In the genomic region with DNA sequence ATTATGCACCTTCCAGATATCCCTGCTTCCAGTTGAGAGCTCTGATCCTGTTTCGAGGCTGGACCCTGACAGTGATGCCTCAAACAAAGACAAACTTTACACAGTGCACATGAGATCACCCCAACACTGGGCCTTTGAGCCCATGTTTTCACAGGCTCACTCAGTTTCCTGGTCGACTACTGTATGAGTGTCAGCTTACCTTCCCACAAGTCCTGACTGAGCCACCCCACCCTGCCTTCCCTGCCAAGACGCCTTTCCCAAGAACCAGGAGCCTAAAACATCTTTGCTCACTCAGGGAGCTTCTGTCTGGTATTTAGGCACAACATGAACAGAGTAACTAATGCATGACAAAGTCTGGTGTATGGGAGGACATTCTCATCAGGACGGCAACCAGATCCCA, we compare ENCODE assay signal across 35 mouse cellular contexts.
"Had no signal": no experiment of that assay in that cellular context is flagged by ENCODE, and none has a peak within 500 bp of the region (broad histone marks: within the 10 kb centered on the region; RNA-seq: fewer than 3 reads in every experiment).

No protein-coding gene starts in this region.

- H3K9me3 ChIP-seq: heart, embryonic 10.5 days; heart, embryonic 13.5 days; heart, embryonic 15.5 days; hindbrain, embryonic 10.5 days; hindbrain, embryonic 12.5 days; hindbrain, embryonic 13.5 days; hindbrain, embryonic 15.5 days; intestine, embryonic 15.5 days; kidney, embryonic 15.5 days had no signal

- H3K4me1 ChIP-seq: heart, embryonic 10.5 days; heart, embryonic 12.5 days; heart, embryonic 13.5 days; heart, embryonic 15.5 days; hindbrain, embryonic 10.5 days; hindbrain, embryonic 12.5 days; hindbrain, embryonic 13.5 days; hindbrain, embryonic 15.5 days; intestine, embryonic 15.5 days; kidney, embryonic 15.5 days had no signal

- H3K27ac ChIP-seq: heart, embryonic 10.5 days; heart, embryonic 13.5 days; heart, embryonic 15.5 days; hindbrain, embryonic 10.5 days; hindbrain, embryonic 12.5 days; hindbrain, embryonic 13.5 days; hindbrain, embryonic 14.5 days; hindbrain, embryonic 15.5 days; hindbrain, postnatal 0 days; intestine, embryonic 15.5 days; kidney, embryonic 15.5 days; kidney, postnatal 0 days; layer of hippocampus, adult 2 months; left cerebral cortex, adult 2 months had no signal

- H3K9ac ChIP-seq: heart, embryonic 12.5 days; heart, embryonic 13.5 days; heart, embryonic 15.5 days; hindbrain, embryonic 12.5 days; hindbrain, embryonic 13.5 days; hindbrain, embryonic 14.5 days; hindbrain, embryonic 15.5 days; intestine, embryonic 15.5 days; kidney, embryonic 15.5 days had no signal

- H3K36me3 ChIP-seq: heart, embryonic 10.5 days; heart, embryonic 12.5 days; heart, embryonic 13.5 days; heart, embryonic 15.5 days; hindbrain, embryonic 10.5 days; hindbrain, embryonic 12.5 days; hindbrain, embryonic 13.5 days; hindbrain, embryonic 15.5 days; intestine, embryonic 15.5 days; kidney, embryonic 15.5 days had no signal

- ATAC-seq: hindbrain, embryonic 16.5 days; hindbrain, postnatal 0 days; inflammation-experienced regulatory T-cells, adult 6 months; intestine, embryonic 15.5 days; intestine, embryonic 16.5 days; intestine, postnatal 0 days had no signal

- H3K4me2 ChIP-seq: heart, embryonic 12.5 days; heart, embryonic 13.5 days; heart, embryonic 15.5 days; hindbrain, embryonic 12.5 days; hindbrain, embryonic 13.5 days; hindbrain, embryonic 14.5 days; hindbrain, embryonic 15.5 days; intestine, embryonic 15.5 days; kidney, embryonic 15.5 days had no signal

- H3K27me3 ChIP-seq: heart, embryonic 12.5 days; heart, embryonic 13.5 days; heart, embryonic 15.5 days; hindbrain, embryonic 12.5 days; hindbrain, embryonic 13.5 days; hindbrain, embryonic 15.5 days; intestine, embryonic 15.5 days; kidney, embryonic 15.5 days had no signal

- DNase-seq: heart, postnatal 10 days; heart, postnatal 14 days; heart, postnatal 36 days; heart, postnatal 4 days; kidney, adult 11 months; kidney, adult 18-20 months; kidney, adult 2 months; kidney, adult 8-10 months; kidney, adult 9 months; kidney, postnatal 10 days; kidney, postnatal 14 days; kidney, postnatal 25 days; kidney, postnatal 36 days; kidney, postnatal 4 days; layer of hippocampus, adult 9-11 months; layer of hippocampus, postnatal 36 days had no signal

- H3K4me3 ChIP-seq: heart, embryonic 10.5 days; heart, embryonic 12.5 days; heart, embryonic 13.5 days; heart, embryonic 15.5 days; hindbrain, embryonic 10.5 days; hindbrain, embryonic 12.5 days; hindbrain, embryonic 13.5 days; hindbrain, embryonic 15.5 days; intestine, embryonic 15.5 days; kidney, embryonic 15.5 days; layer of hippocampus, adult 2 months; left cerebral cortex, adult 2 months had no signal
